Mouse (Mus musculus) thymus, adult 2 months (tissue): ENCODE results near the gene Vsx2. TPM values are rescaled to one million over a fixed set of nuclear protein-coding genes. Genes with fewer than 3 reads are reported as not detected.
A peak's percentile ranks its signal among the peaks of the same experiment; 100 is the strongest.

Source experiments
- DNase-seq: peaks from one replicate; pipeline ENCODE4 v3.0.0; 2021
- H3K27ac ChIP-seq: fragments of 200-500 bp; 2 replicates; pipeline ENCODE4 v1.5.1; 2012; ENCODE audit warnings: low read length, control low read depth; ENCODE audit not compliant: control insufficient read depth, insufficient read depth
- H3K27me3 ChIP-seq: fragments of 200-500 bp; 2 replicates; pipeline ENCODE4 v1.6.1; 2012; ENCODE audit warnings: mild to moderate bottlenecking, low read length, moderate library complexity, mixed read lengths; ENCODE audit not compliant: control insufficient read depth, insufficient read depth
- H3K36me3 ChIP-seq: fragments of 200-500 bp; 2 replicates; pipeline ENCODE4 v1.6.1; 2012; ENCODE audit warnings: mild to moderate bottlenecking, low read length, moderate library complexity; ENCODE audit not compliant: control insufficient read depth, insufficient read depth
- H3K4me1 ChIP-seq: fragments of 200-500 bp; replicated peaks from 2 replicates; pipeline ENCODE4 v1.6.1; 2012; ENCODE audit warnings: low read length; ENCODE audit not compliant: control insufficient read depth, insufficient read depth
- H3K4me3 ChIP-seq: fragments of 200-500 bp; 2 replicates; pipeline ENCODE4 v1.5.1; 2012; ENCODE audit warnings: mild to moderate bottlenecking, low read length, control low read depth, moderate library complexity; ENCODE audit not compliant: control insufficient read depth, insufficient read depth
- CTCF ChIP-seq: fragments of 200-500 bp; IDR thresholded peaks from 2 replicates; pipeline ENCODE4 v1.5.1; 2012; ENCODE audit warnings: mild to moderate bottlenecking, control low read depth, low read length, moderate library complexity, borderline replicate concordance; ENCODE audit not compliant: control insufficient read depth, poor library complexity, insufficient read depth; ENCODE audit errors: extremely low read depth
- POLR2A ChIP-seq: fragments of 200-500 bp; IDR thresholded peaks from 2 replicates; pipeline ENCODE4 v1.6.1; 2012; ENCODE audit warnings: mild to moderate bottlenecking, low read length, control low read depth, moderate library complexity; ENCODE audit not compliant: control insufficient read depth, poor library complexity, insufficient read depth; ENCODE audit errors: extremely low read depth
- WGBS: fragments of 180-500 bp; shearing (Covaris S2); methylation state at CpG from one replicate; pipeline ENCODE4 v1.1.7; 2018; 5-methylcytosine and 5-hydroxymethylcytosine counted together
- polyA plus RNA-seq: library from polyadenylated mRNA; depleted of rRNA; stranded (reverse); fragments of >200 nt; gene quantifications from 2 replicates; pipeline ENCODE4 v1.2.3, GENCODE M21; 2012

Gene Vsx2
- polyA plus RNA-seq, 1 experiment: 0.70 TPM

- H3K4me3 ChIP-seq: peak within 1 kb of the TSS; percentile 80
- DNase-seq: peak; percentile 96
- TF ChIP-seq POLR2A (peak; percentile 93), CTCF (peak; percentile 72)
- no peaks in the 10 kb centered on the region for H3K27me3 ChIP-seq
- under 1% methylated on average over 34 of the region's 34 CpGs for WGBS
- no peak within 1 kb of the TSS for H3K27ac ChIP-seq
- H3K36me3 ChIP-seq: no peaks in the 10 kb centered on the region
- H3K4me1 ChIP-seq: peaks cover 4% of the 10 kb centered on the region
These were observed 47.5 kb downstream of the Vsx2 start, which contains the start of gene Abcd4 for GRCm38 (mm10) chr12:84616977-84617630. Abcd4 (minus strand) TSS chr12:84617413.

DNA sequence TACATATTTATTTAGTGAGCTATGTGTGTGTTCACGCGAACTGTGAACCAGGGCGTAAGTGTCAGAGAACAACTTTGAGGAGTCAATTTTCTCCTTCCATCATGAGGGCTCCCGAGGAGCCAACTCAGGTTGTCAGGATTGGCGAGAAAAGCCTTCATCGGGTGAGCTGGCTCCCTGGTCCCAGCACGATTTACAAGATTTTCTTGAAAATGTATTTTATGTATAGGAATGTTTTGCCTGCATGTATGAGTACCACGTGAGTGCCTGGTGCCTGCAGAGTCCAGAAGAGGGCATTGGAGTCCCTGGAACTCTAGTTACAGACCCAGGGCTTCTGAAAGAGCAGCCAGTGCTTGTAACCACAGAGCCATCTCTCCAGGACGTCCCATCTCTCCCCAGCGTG is 48.1 kb downstream of the Vsx2 start:
- Histone ChIP-seq H3K36me3 (no peaks in the 10 kb centered on the region), H3K27me3 (no peaks in the 10 kb centered on the region), H3K27ac (no peak overlapping the region), H3K4me3 (peak overlapping the region; percentile 40), H3K4me1 (peaks cover 4% of the 10 kb centered on the region)
- 7% methylated on average over 10 of the region's 10 CpGs for WGBS
- TF ChIP-seq POLR2A (no peak), CTCF (no peak)
- DNase-seq: peak; percentile 20

GRCm38 (mm10) chr12:84620975-84621374 is 51.4 kb downstream of the Vsx2 start:
- peaks cover 4% of the 10 kb centered on the region; the same call in 1 of the 2 replicates for H3K27me3 ChIP-seq
- no peaks in the 10 kb centered on the region for H3K36me3 ChIP-seq
- no peak for TF ChIP-seq CTCF
- no peak for TF ChIP-seq POLR2A
- no peak for DNase-seq
- no peak overlapping the region for H3K27ac ChIP-seq
- H3K4me1 ChIP-seq: peaks cover 4% of the 10 kb centered on the region
- H3K4me3 ChIP-seq: no peak overlapping the region

GRCm38 (mm10) chr12:84624601-84625000 is 55.0 kb downstream of the Vsx2 start:
- no peak overlapping the region for H3K27ac ChIP-seq
- WGBS: 38% methylated on average over 8 of the region's 8 CpGs
- H3K4me1 ChIP-seq: no peaks in the 10 kb centered on the region
- H3K27me3 ChIP-seq: peaks cover 4% of the 10 kb centered on the region; the same call in 1 of the 2 replicates
- no peak for DNase-seq
- H3K4me3 ChIP-seq: no peak overlapping the region
- TF ChIP-seq CTCF (no peak), POLR2A (no peak)
- H3K36me3 ChIP-seq: no peaks in the 10 kb centered on the region

GRCm38 (mm10) chr12:84625116-84625515 is 55.6 kb downstream of the Vsx2 start:
- DNase-seq: no peak
- H3K27me3 ChIP-seq: peaks cover 4% of the 10 kb centered on the region; the same call in 1 of the 2 replicates
- no peak overlapping the region for H3K27ac ChIP-seq
- TF ChIP-seq POLR2A: no peak
- TF ChIP-seq CTCF: no peak
- H3K4me3 ChIP-seq: no peak overlapping the region
- H3K4me1 ChIP-seq: no peaks in the 10 kb centered on the region
- H3K36me3 ChIP-seq: no peaks in the 10 kb centered on the region
- WGBS: 27% methylated on average over 9 of the region's 9 CpGs

DNA sequence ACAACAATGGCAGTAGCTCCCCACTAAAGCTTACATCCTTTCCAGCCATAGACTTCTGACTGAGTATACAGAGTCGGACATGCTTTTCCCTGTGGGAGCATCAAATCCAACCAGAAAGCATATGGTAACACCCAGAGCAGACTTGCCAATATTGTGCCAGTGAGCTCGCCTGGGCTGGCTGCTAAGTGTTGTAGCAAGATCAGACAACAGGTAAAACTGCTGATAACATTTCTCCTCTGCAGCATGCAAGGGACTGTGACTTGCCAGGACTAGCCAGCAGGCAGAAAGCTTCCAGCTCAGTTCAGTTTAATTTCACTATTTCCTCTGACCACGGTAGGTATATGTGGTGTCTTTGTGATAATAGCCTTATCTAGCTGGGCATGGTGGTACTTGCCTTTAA is 62.3 kb downstream of the Vsx2 start:
- Histone ChIP-seq H3K4me1 (no peaks in the 10 kb centered on the region), H3K27ac (no peak overlapping the region), H3K36me3 (no peaks in the 10 kb centered on the region), H3K27me3 (no peaks in the 10 kb centered on the region; the same call in 1 of the 2 replicates), H3K4me3 (no peak overlapping the region)
- no peak for DNase-seq
- 79% methylated on average over 3 of the region's 3 CpGs for WGBS
- TF ChIP-seq CTCF: no peak
- TF ChIP-seq POLR2A: no peak

GRCm38 (mm10) chr12:84640253-84640652 is 70.7 kb downstream of the Vsx2 start:
- H3K4me1 ChIP-seq: peaks cover 4% of the 10 kb centered on the region
- no peaks in the 10 kb centered on the region; the same call in 1 of the 2 replicates for H3K27me3 ChIP-seq
- DNase-seq: no peak
- TF ChIP-seq CTCF (no peak), POLR2A (no peak)
- no peaks in the 10 kb centered on the region for H3K36me3 ChIP-seq
- H3K4me3 ChIP-seq: no peak overlapping the region
- WGBS: 40% methylated on average over 6 of the region's 6 CpGs
- H3K27ac ChIP-seq: no peak overlapping the region
